Mouse (Mus musculus) megakaryocyte, embryonic 14.5 days (primary cell): ENCODE results near the gene Ica1l. TPM values are rescaled to one million over a fixed set of nuclear protein-coding genes. Genes with fewer than 3 reads are reported as not detected.

Experiments
- H3K27me3 ChIP-seq: replicated peaks from 2 replicates; pipeline ENCODE3; 2012; ENCODE audit warnings: inconsistent platforms
- H3K36me3 ChIP-seq: replicated peaks from 2 replicates; pipeline ENCODE3; 2012; ENCODE audit warnings: low read length, inconsistent platforms, mixed read lengths
- H3K4me1 ChIP-seq: 2 replicates; pipeline ENCODE4 v1.6.1; 2012; ENCODE audit warnings: inconsistent platforms
- H3K4me3 ChIP-seq: replicated peaks from 2 replicates; pipeline ENCODE3; 2012; ENCODE audit warnings: moderate library complexity, mild to moderate bottlenecking, inconsistent platforms
- H3K9me3 ChIP-seq: 2 replicates; pipeline ENCODE4 v1.6.1; 2012; ENCODE audit warnings: inconsistent platforms
- FLI1 ChIP-seq: IDR thresholded peaks from 2 replicates; pipeline ENCODE4 v1.6.1; 2012; ENCODE audit warnings: low read length, inconsistent platforms, mixed read lengths
- GATA1 ChIP-seq: IDR thresholded peaks from 3 replicates; pipeline ENCODE4 v1.6.1; 2012; ENCODE audit warnings: mixed read lengths, low read length, inconsistent platforms, borderline replicate concordance
- polyA plus RNA-seq: library from polyadenylated mRNA; stranded (reverse); fragments of >175 nt; gene quantifications from 2 replicates; pipeline ENCODE4 v1.2.3, GENCODE M21; 2012; ENCODE audit warnings: low replicate concordance; ENCODE audit not compliant: insufficient read depth

Gene Ica1l
- polyA plus RNA-seq, 1 experiment, result 0.44 TPM

- Histone ChIP-seq H3K4me1 (peaks cover 4% of the 10 kb centered on the region), H3K27me3 (no peaks in the 10 kb centered on the region), H3K9me3 (no peaks in the 10 kb centered on the region), H3K36me3 (peaks cover 65% of the 10 kb centered on the region), H3K4me3 (no peak overlapping the region)
- no peak for TF ChIP-seq GATA1
These were observed 75.7 kb downstream of the Ica1l start for GRCm38 (mm10) chr1:59967291-59967690.

- Histone ChIP-seq H3K27me3 (no peaks in the 10 kb centered on the region), H3K36me3 (peaks cover 64% of the 10 kb centered on the region), H3K4me3 (no peak overlapping the region), H3K4me1 (peaks cover 4% of the 10 kb centered on the region), H3K9me3 (no peaks in the 10 kb centered on the region)
- no peak for TF ChIP-seq FLI1
- TF ChIP-seq GATA1, result no peak
These were observed 76.7 kb downstream of the Ica1l start for GRCm38 (mm10) chr1:59966171-59966785.

GRCm38 (mm10) chr1:59959941-59960340 is 83.0 kb downstream of the Ica1l start:
- no peak for TF ChIP-seq FLI1
- no peak for TF ChIP-seq GATA1
- H3K36me3 ChIP-seq, result peaks cover 53% of the 10 kb centered on the region

GRCm38 (mm10) chr1:59957206-59957605 is 85.8 kb downstream of the Ica1l start:
- Histone ChIP-seq H3K36me3 (peaks cover 39% of the 10 kb centered on the region), H3K9me3 (no peaks in the 10 kb centered on the region), H3K4me3 (no peak overlapping the region), H3K27me3 (no peaks in the 10 kb centered on the region), H3K4me1 (peaks cover 6% of the 10 kb centered on the region; the same call in 1 of the 2 replicates)
- no peak for TF ChIP-seq FLI1

More at GRCm38 (mm10) chr1:59959941-59960340, 83.0 kb downstream of the Ica1l start:
- H3K27me3 ChIP-seq, result no peaks in the 10 kb centered on the region
- H3K4me1 ChIP-seq, result peaks cover 6% of the 10 kb centered on the region; the same call in 1 of the 2 replicates
- H3K9me3 ChIP-seq, result no peaks in the 10 kb centered on the region
- H3K4me3 ChIP-seq, result no peak overlapping the region

GRCm38 (mm10) chr1:59947509-59947908 is 95.5 kb downstream of the Ica1l start:
- Histone ChIP-seq H3K4me1 (peaks cover 5% of the 10 kb centered on the region), H3K9me3 (no peaks in the 10 kb centered on the region), H3K4me3 (no peak overlapping the region), H3K36me3 (peaks cover 22% of the 10 kb centered on the region), H3K27me3 (no peaks in the 10 kb centered on the region)
- no peak for TF ChIP-seq FLI1
- no peak for TF ChIP-seq GATA1

GRCm38 (mm10) chr1:59945969-59946368 is 97.0 kb downstream of the Ica1l start:
- H3K9me3 ChIP-seq, result no peaks in the 10 kb centered on the region
- H3K4me1 ChIP-seq, result peaks cover 17% of the 10 kb centered on the region
- peaks cover 18% of the 10 kb centered on the region for H3K36me3 ChIP-seq
- no peak overlapping the region for H3K4me3 ChIP-seq
- TF ChIP-seq GATA1, result no peak
- TF ChIP-seq FLI1, result no peak
- no peaks in the 10 kb centered on the region for H3K27me3 ChIP-seq

GRCm38 (mm10) chr1:59943825-59944224 is 99.2 kb downstream of the Ica1l start:
- Histone ChIP-seq H3K27me3 (no peaks in the 10 kb centered on the region), H3K36me3 (peaks cover 1% of the 10 kb centered on the region), H3K4me1 (peaks cover 24% of the 10 kb centered on the region), H3K4me3 (no peak overlapping the region), H3K9me3 (no peaks in the 10 kb centered on the region)
- TF ChIP-seq FLI1 (no peak), GATA1 (no peak)

- TF ChIP-seq FLI1, result no peak
- TF ChIP-seq GATA1, result no peak
- Histone ChIP-seq H3K4me1 (peaks cover 29% of the 10 kb centered on the region), H3K4me3 (no peak overlapping the region), H3K9me3 (no peaks in the 10 kb centered on the region), H3K27me3 (no peaks in the 10 kb centered on the region), H3K36me3 (no peaks in the 10 kb centered on the region)
These were observed 100.8 kb downstream of the Ica1l start for GRCm38 (mm10) chr1:59942057-59942790.

- Histone ChIP-seq H3K36me3 (no peaks in the 10 kb centered on the region), H3K27me3 (no peaks in the 10 kb centered on the region), H3K4me1 (peaks cover 32% of the 10 kb centered on the region), H3K4me3 (no peak overlapping the region), H3K9me3 (no peaks in the 10 kb centered on the region)
- TF ChIP-seq GATA1 (no peak), FLI1 (no peak)
These were observed 101.9 kb downstream of the Ica1l start for GRCm38 (mm10) chr1:59941063-59941462.

GRCm38 (mm10) chr1:59932991-59933390 is 110.0 kb downstream of the Ica1l start:
- H3K36me3 ChIP-seq, result peaks cover 2% of the 10 kb centered on the region
- H3K27me3 ChIP-seq, result no peaks in the 10 kb centered on the region
- no peaks in the 10 kb centered on the region for H3K9me3 ChIP-seq
- TF ChIP-seq FLI1, result no peak
- no peak for TF ChIP-seq GATA1
- H3K4me1 ChIP-seq, result peaks cover 28% of the 10 kb centered on the region
- H3K4me3 ChIP-seq, result no peak overlapping the region

Other genes with a start within 250 kb of the Ica1l start
- gene Fam117b, start 130.2 kb downstream of the Ica1l start, polyA plus RNA-seq, result 4.0 and 4.5 TPM in 2 replicates
- gene Carf, start 55.1 kb upstream of the Ica1l start, polyA plus RNA-seq, result 0.69 TPM in 1 of 2 replicates, not detected in the other
- 0.83 TPM in 1 of 2 replicates, not detected in the other for gene Wdr12, start 55.5 kb upstream of the Ica1l start, polyA plus RNA-seq
- gene Nbeal1, start 137.4 kb upstream of the Ica1l start, polyA plus RNA-seq, result under 0.01 TPM in 1 of 2 replicates, not detected in the other